Mouse (Mus musculus) neural tube, embryonic 14.5 days (tissue): ENCODE data around the gene Gtdc1. TPM values are rescaled to one million over a fixed set of nuclear protein-coding genes. Genes with fewer than 3 reads are reported as not detected.

Source experiments
- ATAC-seq: fragments of 200-750 bp; cut with Nextera tagmentation; 2 replicates; pipeline ENCODE4 v1.8.0; 2017; ENCODE audit warnings: low read depth, mild to moderate bottlenecking, moderate TSS enrichment, moderate library complexity
- H3K27ac ChIP-seq: fragments of 300-500 bp; sonication (generic); 2 replicates; pipeline ENCODE4 v1.5.1; 2014; ENCODE audit warnings: low read depth, mild to moderate bottlenecking, control low read depth, low read length, moderate library complexity, mixed read lengths
- H3K27me3 ChIP-seq: fragments of 300-500 bp; sonication (generic); 2 replicates; pipeline ENCODE4 v1.6.1; 2014; ENCODE audit warnings: low read length; ENCODE audit not compliant: control insufficient read depth, insufficient read depth
- H3K36me3 ChIP-seq: fragments of 300-500 bp; sonication (generic); 2 replicates; pipeline ENCODE4 v1.6.1; 2014; ENCODE audit warnings: low read length, mixed read lengths; ENCODE audit not compliant: control insufficient read depth, insufficient read depth
- H3K4me1 ChIP-seq: fragments of 300-500 bp; sonication (generic); 2 replicates; pipeline ENCODE4 v1.6.1; 2014; ENCODE audit warnings: low read length; ENCODE audit not compliant: control insufficient read depth, insufficient read depth
- H3K4me2 ChIP-seq: fragments of 300-500 bp; sonication (generic); 2 replicates; pipeline ENCODE4 v1.6.1; 2014; ENCODE audit warnings: mild to moderate bottlenecking, low read depth, low read length, control low read depth
- H3K4me3 ChIP-seq: fragments of 300-500 bp; sonication (generic); 2 replicates; pipeline ENCODE4 v1.5.1; 2014; ENCODE audit warnings: low read depth, low read length, control low read depth, mixed read lengths
- H3K9ac ChIP-seq: fragments of 300-500 bp; sonication (generic); replicated peaks from 2 replicates; pipeline ENCODE4 v1.6.1; 2014; ENCODE audit warnings: low read depth, mild to moderate bottlenecking, control low read depth, low read length, mixed read lengths
- H3K9me3 ChIP-seq: fragments of 300-500 bp; sonication (generic); 2 replicates; pipeline ENCODE4 v1.6.1; 2016; ENCODE audit warnings: low read length; ENCODE audit not compliant: control insufficient read depth
- WGBS: fragments of 180-500 bp; shearing (Covaris S2); extraction: QIAGEN DNeasy Blood & Tissue Kit; methylation state at CpG from one replicate; pipeline ENCODE4 v1.1.7; 2014; 5-methylcytosine and 5-hydroxymethylcytosine counted together
- polyA plus RNA-seq: library from polyadenylated mRNA; unstranded; fragments of >200 nt; fragmentation: Nextera tagmentation; extraction: Ambion mirVana; gene quantifications from 2 replicates; pipeline ENCODE4 v1.2.1, GENCODE M21; 2014

The Gtdc1 gene
- polyA plus RNA-seq, 1 experiment from 2014 or later: 28.4 TPM

GRCm38 (mm10) chr2:44829346-44829745 lies 98.1 kb downstream of the Gtdc1 start:
- ATAC-seq: no peak
- Histone ChIP-seq H3K4me1 (no peaks in the 10 kb centered on the region), H3K9me3 (no peaks in the 10 kb centered on the region), H3K27me3 (no peaks in the 10 kb centered on the region), H3K27ac (no peak overlapping the region), H3K9ac (no peak overlapping the region), H3K4me3 (no peak overlapping the region), H3K36me3 (no peaks in the 10 kb centered on the region), H3K4me2 (no peak overlapping the region)
- 72% methylated on average over 2 of the region's 2 CpGs for WGBS

- ATAC-seq: no peak
- 92% methylated on average over 3 of the region's 3 CpGs for WGBS
- H3K9ac ChIP-seq: no peak overlapping the region
- H3K27me3 ChIP-seq: no peaks in the 10 kb centered on the region
- no peaks in the 10 kb centered on the region for H3K9me3 ChIP-seq
- no peak overlapping the region for H3K27ac ChIP-seq
- H3K36me3 ChIP-seq: no peaks in the 10 kb centered on the region
- no peaks in the 10 kb centered on the region for H3K4me1 ChIP-seq
- no peak overlapping the region for H3K4me2 ChIP-seq
- H3K4me3 ChIP-seq: no peak overlapping the region
Measured at GRCm38 (mm10) chr2:44826609-44827008, 100.8 kb downstream of the Gtdc1 start.

GRCm38 (mm10) chr2:44817787-44818186 lies 109.7 kb downstream of the Gtdc1 start:
- no peak overlapping the region for H3K4me3 ChIP-seq
- H3K27me3 ChIP-seq: no peaks in the 10 kb centered on the region
- no peaks in the 10 kb centered on the region for H3K4me1 ChIP-seq
- no peak overlapping the region for H3K27ac ChIP-seq
- no peaks in the 10 kb centered on the region for H3K9me3 ChIP-seq
- no peak for ATAC-seq
- no peaks in the 10 kb centered on the region for H3K36me3 ChIP-seq
- no peak overlapping the region for H3K4me2 ChIP-seq
- no peak overlapping the region for H3K9ac ChIP-seq

GRCm38 (mm10) chr2:44813729-44814128 lies 113.7 kb downstream of the Gtdc1 start:
- Histone ChIP-seq H3K4me3 (no peak overlapping the region), H3K36me3 (no peaks in the 10 kb centered on the region), H3K27ac (no peak overlapping the region), H3K4me2 (no peak overlapping the region), H3K27me3 (no peaks in the 10 kb centered on the region), H3K9ac (no peak overlapping the region), H3K4me1 (no peaks in the 10 kb centered on the region), H3K9me3 (no peaks in the 10 kb centered on the region)
- no peak for ATAC-seq
- WGBS: 89% methylated on average over 3 of the region's 3 CpGs

GRCm38 (mm10) chr2:44804497-44804896 lies 123.0 kb downstream of the Gtdc1 start:
- WGBS: 89% methylated on average over 6 of the region's 6 CpGs
- no peak overlapping the region for H3K9ac ChIP-seq
- H3K4me3 ChIP-seq: no peak overlapping the region
- no peak overlapping the region for H3K27ac ChIP-seq
- no peaks in the 10 kb centered on the region for H3K36me3 ChIP-seq
- H3K4me1 ChIP-seq: no peaks in the 10 kb centered on the region
- no peaks in the 10 kb centered on the region for H3K9me3 ChIP-seq
- no peak overlapping the region for H3K4me2 ChIP-seq
- no peak for ATAC-seq
- H3K27me3 ChIP-seq: no peaks in the 10 kb centered on the region

GRCm38 (mm10) chr2:44801361-44801760 lies 126.1 kb downstream of the Gtdc1 start:
- no peak overlapping the region for H3K9ac ChIP-seq
- no peak for ATAC-seq
- no peak overlapping the region for H3K4me3 ChIP-seq
- H3K4me1 ChIP-seq: no peaks in the 10 kb centered on the region
- H3K9me3 ChIP-seq: no peaks in the 10 kb centered on the region
- no peak overlapping the region for H3K27ac ChIP-seq
- no peak overlapping the region for H3K4me2 ChIP-seq
- no peaks in the 10 kb centered on the region for H3K36me3 ChIP-seq
- 86% methylated on average over 2 of the region's 2 CpGs for WGBS
- H3K27me3 ChIP-seq: no peaks in the 10 kb centered on the region

GRCm38 (mm10) chr2:44791840-44792239 lies 135.6 kb downstream of the Gtdc1 start:
- no peak overlapping the region for H3K9ac ChIP-seq
- no peak overlapping the region for H3K27ac ChIP-seq
- H3K36me3 ChIP-seq: no peaks in the 10 kb centered on the region
- no peaks in the 10 kb centered on the region for H3K27me3 ChIP-seq
- no peaks in the 10 kb centered on the region for H3K4me1 ChIP-seq
- no peak overlapping the region for H3K4me3 ChIP-seq
- no peaks in the 10 kb centered on the region for H3K9me3 ChIP-seq
- H3K4me2 ChIP-seq: no peak overlapping the region
- 91% methylated on average over 4 of the region's 4 CpGs for WGBS
- no peak for ATAC-seq

GRCm38 (mm10) chr2:44791134-44791533 lies 136.3 kb downstream of the Gtdc1 start:
- no peaks in the 10 kb centered on the region for H3K4me1 ChIP-seq
- H3K27ac ChIP-seq: no peak overlapping the region
- H3K4me2 ChIP-seq: no peak overlapping the region
- ATAC-seq: no peak
- no peaks in the 10 kb centered on the region for H3K9me3 ChIP-seq
- H3K36me3 ChIP-seq: no peaks in the 10 kb centered on the region
- no peak overlapping the region for H3K9ac ChIP-seq
- WGBS: 86% methylated on average over 5 of the region's 5 CpGs
- no peaks in the 10 kb centered on the region for H3K27me3 ChIP-seq
- H3K4me3 ChIP-seq: no peak overlapping the region

GRCm38 (mm10) chr2:44782746-44783145 lies 144.7 kb downstream of the Gtdc1 start:
- 95% methylated on average over 4 of the region's 4 CpGs for WGBS
- ATAC-seq: no peak

GRCm38 (mm10) chr2:44780961-44781360 lies 146.5 kb downstream of the Gtdc1 start:
- no peak overlapping the region for H3K4me3 ChIP-seq
- no peak for ATAC-seq
- WGBS: 92% methylated on average over 2 of the region's 2 CpGs
- no peaks in the 10 kb centered on the region for H3K4me1 ChIP-seq
- H3K27me3 ChIP-seq: no peaks in the 10 kb centered on the region
- no peak overlapping the region for H3K27ac ChIP-seq
- H3K9ac ChIP-seq: no peak overlapping the region
- no peaks in the 10 kb centered on the region for H3K9me3 ChIP-seq
- no peaks in the 10 kb centered on the region for H3K36me3 ChIP-seq
- H3K4me2 ChIP-seq: no peak overlapping the region

More at GRCm38 (mm10) chr2:44782746-44783145, 144.7 kb downstream of the Gtdc1 start:
- Histone ChIP-seq H3K4me2 (no peak overlapping the region), H3K9me3 (no peaks in the 10 kb centered on the region), H3K4me3 (no peak overlapping the region), H3K9ac (no peak overlapping the region), H3K27ac (no peak overlapping the region), H3K27me3 (no peaks in the 10 kb centered on the region), H3K36me3 (no peaks in the 10 kb centered on the region), H3K4me1 (no peaks in the 10 kb centered on the region)
